Mouse (Mus musculus): ENCODE measurements around the gene Ephb3.

DNA sequence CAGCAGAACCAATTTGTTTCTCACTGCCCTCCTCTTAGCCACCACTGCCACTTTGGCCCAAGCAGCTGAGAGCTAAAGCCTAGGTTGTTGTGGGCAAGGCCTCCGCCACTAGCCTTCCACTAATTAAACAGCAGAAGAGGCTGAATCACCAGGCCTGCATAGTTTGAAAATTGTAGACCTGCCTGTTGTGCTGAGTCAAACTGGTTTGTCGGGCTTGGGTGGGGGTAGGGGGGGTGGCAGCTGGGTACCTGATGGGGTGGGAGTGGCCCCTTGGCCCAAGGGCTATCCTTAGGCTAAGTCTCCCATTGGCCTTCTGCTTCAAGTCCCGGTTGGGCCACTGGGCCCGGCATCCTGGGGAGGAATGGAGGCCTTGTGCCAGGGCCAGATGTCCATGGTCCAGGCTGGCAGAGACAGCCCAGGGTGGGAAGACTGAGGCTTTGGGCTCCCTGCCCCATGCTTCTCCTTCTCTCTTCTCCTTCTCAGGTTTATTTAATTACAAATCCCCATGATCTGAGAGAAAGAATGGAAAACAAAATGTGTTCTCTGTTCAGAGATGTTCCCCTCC lies 3.5 kb downstream of the Ephb3 start:
- TF ChIP-seq GATA1 (IDR thresholded peaks at IDR 0.05; ENCODE audit: borderline replicate concordance, low read length) (no peak), FLI1 (IDR thresholded peaks at IDR 0.05; ENCODE audit: low read length) (no peak)

All from megakaryocyte, embryonic 14.5 days (primary cell).